Mouse (Mus musculus) CH12.LX (cell line): ENCODE results near the gene Pnmal1.

Experiments used
- BHLHE40 ChIP-seq: IDR thresholded peaks from 2 replicates; pipeline ENCODE4 v1.6.1; 2011; ENCODE audit warnings: mild to moderate bottlenecking, low read depth, low read length, improper control_type of control experiment
- CTCF ChIP-seq, 2 experiments: IDR thresholded peaks in 1 of 2; conservative IDR thresholded peaks in 1 of 2; 2 replicates each; pipeline ENCODE4 v1.5.1; 2011 to 2012; ENCODE audit warnings: low read depth in 2 of 2, low read length in 2 of 2, improper control_type of control experiment in 1 of 2, inconsistent platforms in 1 of 2, mild to moderate bottlenecking in 1 of 2, moderate library complexity in 1 of 2
- E2F4 ChIP-seq: IDR thresholded peaks from 2 replicates; pipeline ENCODE4 v1.6.1; 2011; ENCODE audit warnings: low read depth, low read length, improper control_type of control experiment; ENCODE audit not compliant: insufficient replicate concordance
- ELF1 ChIP-seq: IDR thresholded peaks from 2 replicates; pipeline ENCODE4 v1.6.1; 2014; ENCODE audit warnings: low read depth, mild to moderate bottlenecking, inconsistent platforms, low read length, improper control_type of control experiment
- HCFC1 ChIP-seq: IDR thresholded peaks from 2 replicates; pipeline ENCODE4 v1.6.1; 2012; ENCODE audit warnings: low read depth, mild to moderate bottlenecking, inconsistent platforms, low read length, improper control_type of control experiment
- MAX ChIP-seq: IDR thresholded peaks from 2 replicates; pipeline ENCODE4 v1.6.1; 2011; ENCODE audit warnings: low read length, improper control_type of control experiment
- MYC ChIP-seq: IDR thresholded peaks from 2 replicates; pipeline ENCODE4 v1.6.1; 2011; ENCODE audit warnings: low read depth, mild to moderate bottlenecking, improper control_type of control experiment, low read length
- NRF1 ChIP-seq: IDR thresholded peaks from 2 replicates; pipeline ENCODE4 v1.6.1; 2014; ENCODE audit warnings: low read depth, mild to moderate bottlenecking, inconsistent platforms, low read length, improper control_type of control experiment, moderate library complexity
- POLR2A ChIP-seq: IDR thresholded peaks from 2 replicates; pipeline ENCODE4 v1.6.1; 2011; ENCODE audit warnings: low read depth, mild to moderate bottlenecking, improper control_type of control experiment, low read length
- POLR2AphosphoS2 ChIP-seq: IDR thresholded peaks from 2 replicates; pipeline ENCODE4 v1.6.1; 2011; ENCODE audit warnings: low read depth, low read length, improper control_type of control experiment
- TCF12 ChIP-seq: IDR thresholded peaks from 2 replicates; pipeline ENCODE4 v1.6.1; 2014; ENCODE audit warnings: low read depth, mild to moderate bottlenecking, inconsistent platforms, low read length, improper control_type of control experiment
- ZKSCAN1 ChIP-seq: IDR thresholded peaks from 2 replicates; pipeline ENCODE4 v1.6.1; 2012; ENCODE audit warnings: low read depth, inconsistent platforms, low read length, improper control_type of control experiment, borderline replicate concordance

- TF ChIP-seq MAX (no peak), HCFC1 (no peak), CTCF (conservative IDR thresholded peaks at IDR 0.05 in 1 of 2, IDR thresholded peaks at IDR 0.05 in 1 of 2; ENCODE audit: low read depth in 2 of 2, low read length in 2 of 2) (no peak), ZKSCAN1 (no peak), POLR2A (no peak), BHLHE40 (no peak), POLR2AphosphoS2 (no peak), ELF1 (no peak), NRF1 (no peak), E2F4 (no peak), MYC (no peak), TCF12 (no peak)
These were observed 28.9 kb downstream of the Pnmal1 start for GRCm38 (mm10) chr7:16988405-16988804.
